Mouse (Mus musculus): Measurements from ENCODE around the gene Fads2. TPM values are rescaled to one million over a fixed set of nuclear protein-coding genes. Genes with fewer than 3 reads are reported as not detected.

Gene Fads2
- polyA plus RNA-seq (2014; fragmentation: Illumina TruSeq; extraction: RNeasy Lipid Tissue Mini Kit (QIAGEN cat#74804); ENCODE audit: low read depth, low replicate concordance): 23.2 TPM

GRCm38 (mm10) chr19:10101341-10102053 is at the start of gene Fads2:
Fads2 (minus strand) TSS chr19:10101746.

DNA sequence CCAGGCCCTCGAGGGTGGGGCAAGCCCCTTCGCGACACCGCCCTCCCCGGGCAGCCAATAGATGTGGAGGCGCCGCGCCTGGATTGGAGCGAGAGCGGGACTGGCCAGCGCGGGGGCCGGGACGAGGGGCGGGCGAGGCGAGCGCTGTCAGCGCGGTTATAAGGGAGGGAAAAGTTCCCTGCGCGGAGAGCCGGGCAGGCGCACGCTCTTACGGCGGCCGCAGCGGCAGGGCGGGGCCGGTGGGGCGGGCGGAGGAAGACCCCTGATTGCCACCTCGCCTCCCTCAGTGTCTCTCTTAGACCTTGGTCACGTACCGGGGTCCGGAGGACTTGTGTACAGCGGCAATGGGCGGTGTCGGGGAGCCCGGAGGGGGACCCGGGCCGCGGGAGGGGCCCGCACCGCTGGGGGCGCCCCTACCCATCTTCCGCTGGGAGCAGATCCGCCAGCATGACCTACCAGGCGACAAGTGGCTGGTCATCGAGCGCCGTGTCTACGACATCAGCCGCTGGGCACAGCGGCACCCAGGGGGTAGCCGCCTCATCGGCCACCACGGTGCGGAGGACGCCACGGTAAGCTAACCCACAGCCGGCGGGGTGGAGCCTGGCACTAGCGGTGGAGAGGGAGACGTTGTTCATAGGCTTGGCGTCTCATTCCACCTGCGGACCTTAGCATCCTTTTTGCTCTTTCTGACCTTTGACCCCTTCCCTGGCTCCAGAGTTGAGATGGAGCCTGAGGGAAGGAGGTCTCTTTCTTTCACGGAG is 60.0 kb downstream of the Fads2 start, which contains the start of gene Fads3:
Fads3 (plus strand) TSS at position 182 of the 761 bp plus-strand sequence.

Other genes with a start within 250 kb of the Fads2 start
- 18.8 TPM for gene Incenp, start 202.2 kb downstream of the Fads2 start, polyA plus RNA-seq (2014; fragmentation: Illumina TruSeq; extraction: RNeasy Lipid Tissue Mini Kit (QIAGEN cat#74804); ENCODE audit: low read depth, low replicate concordance)
- 276 TPM for gene Fth1, start 121.1 kb downstream of the Fads2 start, polyA plus RNA-seq (2014; fragmentation: Illumina TruSeq; extraction: RNeasy Lipid Tissue Mini Kit (QIAGEN cat#74804); ENCODE audit: low read depth, low replicate concordance)
- gene Best1, start 100.1 kb downstream of the Fads2 start, polyA plus RNA-seq (2014; fragmentation: Illumina TruSeq; extraction: RNeasy Lipid Tissue Mini Kit (QIAGEN cat#74804); ENCODE audit: low read depth, low replicate concordance): 87.4 TPM
- gene Rab3il1, start 100.1 kb downstream of the Fads2 start, polyA plus RNA-seq (2014; fragmentation: Illumina TruSeq; extraction: RNeasy Lipid Tissue Mini Kit (QIAGEN cat#74804); ENCODE audit: low read depth, low replicate concordance): 65.0 TPM
- gene Fads3, start 60.2 kb downstream of the Fads2 start, polyA plus RNA-seq (2014; fragmentation: Illumina TruSeq; extraction: RNeasy Lipid Tissue Mini Kit (QIAGEN cat#74804); ENCODE audit: low read depth, low replicate concordance): 0.48 TPM
- gene Fads1, start 81.1 kb upstream of the Fads2 start, polyA plus RNA-seq (2014; fragmentation: Illumina TruSeq; extraction: RNeasy Lipid Tissue Mini Kit (QIAGEN cat#74804); ENCODE audit: low read depth, low replicate concordance): 33.5 TPM
- gene Tmem258, start 102.3 kb upstream of the Fads2 start, polyA plus RNA-seq (2014; fragmentation: Illumina TruSeq; extraction: RNeasy Lipid Tissue Mini Kit (QIAGEN cat#74804); ENCODE audit: low read depth, low replicate concordance): 80.5 TPM
- 3.1 TPM for gene Fen1, start 102.4 kb upstream of the Fads2 start, polyA plus RNA-seq (2014; fragmentation: Illumina TruSeq; extraction: RNeasy Lipid Tissue Mini Kit (QIAGEN cat#74804); ENCODE audit: low read depth, low replicate concordance)
- 0.36 TPM for gene Myrf, start 139.0 kb upstream of the Fads2 start, polyA plus RNA-seq (2014; fragmentation: Illumina TruSeq; extraction: RNeasy Lipid Tissue Mini Kit (QIAGEN cat#74804); ENCODE audit: low read depth, low replicate concordance)
- 0.04 TPM for gene Dagla, start 203.1 kb upstream of the Fads2 start, polyA plus RNA-seq (2014; fragmentation: Illumina TruSeq; extraction: RNeasy Lipid Tissue Mini Kit (QIAGEN cat#74804); ENCODE audit: low read depth, low replicate concordance)

Measured in testis, adult 10 weeks (tissue).